Mouse (Mus musculus) CH12.LX (cell line): ENCODE measurements at regions not wholly inside any gene's neighbourhood (a gene's known extent, or its start where the extent isn't known, plus 50 kb on each side); places are given as distances from the start of the nearest gene placed in this dataset.

ENCODE experiments used
- DNase-seq: peaks from one replicate; pipeline ENCODE4 v3.0.0-alpha.2; 2013; ENCODE audit errors: extremely low read depth
- H3K27ac ChIP-seq: 2 replicates; pipeline ENCODE4 v1.5.1; 2012; ENCODE audit warnings: low read depth, mild to moderate bottlenecking, control low read depth, moderate library complexity; ENCODE audit not compliant: insufficient read depth
- H3K27me3 ChIP-seq: replicated peaks from 2 replicates; pipeline ENCODE3; 2012; ENCODE audit warnings: inconsistent platforms
- H3K36me3 ChIP-seq, 2 experiments: replicated peaks in 1 of 2; 2 replicates each; pipeline versions ENCODE3 to v1.6.1; 2012; ENCODE audit warnings: inconsistent platforms in 1 of 2, low read length in 1 of 2, mild to moderate bottlenecking in 1 of 2, mixed read lengths in 1 of 2, moderate library complexity in 1 of 2; ENCODE audit not compliant: control insufficient read depth in 1 of 2, insufficient read depth in 1 of 2
- H3K4me1 ChIP-seq, 2 experiments: 2 replicates each; pipeline ENCODE4 v1.6.1; 2012; ENCODE audit warnings: inconsistent platforms in 1 of 2, moderate library complexity in 1 of 2; ENCODE audit not compliant: insufficient read depth in 2 of 2, control insufficient read depth in 1 of 2
- H3K4me2 ChIP-seq: 2 replicates; pipeline ENCODE4 v1.6.1; 2012; ENCODE audit warnings: low read depth, mild to moderate bottlenecking, control low read depth; ENCODE audit not compliant: poor library complexity, insufficient read depth, severe bottlenecking
- H3K4me3 ChIP-seq, 3 experiments: fragments of 150-350 bp in 1 of 3; sonication (generic) in 1 of 3; replicated peaks in 1 of 3; 2 replicates each; pipeline versions ENCODE3 to v1.5.1; 2011 to 2012; ENCODE audit warnings: low read depth in 2 of 3, low read length in 2 of 3, mild to moderate bottlenecking in 2 of 3, moderate library complexity in 2 of 3, control low read depth in 1 of 3, improper control_type of control experiment in 1 of 3, inconsistent platforms in 1 of 3, mixed read lengths in 1 of 3; ENCODE audit not compliant: poor library complexity in 1 of 3
- H3K79me2 ChIP-seq: replicated peaks from 2 replicates; pipeline ENCODE4 v1.6.1; 2012; ENCODE audit warnings: mild to moderate bottlenecking, moderate library complexity; ENCODE audit not compliant: control insufficient read depth, poor library complexity, insufficient read depth, severe bottlenecking; ENCODE audit errors: extremely low read depth
- H3K9ac ChIP-seq: 2 replicates; pipeline ENCODE4 v1.6.1; 2012; ENCODE audit warnings: low read depth, mild to moderate bottlenecking, control low read depth, moderate library complexity; ENCODE audit not compliant: insufficient read depth
- H3K9me3 ChIP-seq: replicated peaks from 2 replicates; pipeline ENCODE3; 2012; ENCODE audit warnings: low read length, inconsistent platforms, mixed read lengths
- BHLHE40 ChIP-seq: IDR thresholded peaks from 2 replicates; pipeline ENCODE4 v1.6.1; 2011; ENCODE audit warnings: mild to moderate bottlenecking, low read depth, low read length, improper control_type of control experiment
- CHD1 ChIP-seq: IDR thresholded peaks from 2 replicates; pipeline ENCODE4 v1.6.1; 2012; ENCODE audit warnings: low read depth, low read length, improper control_type of control experiment, inconsistent platforms
- EP300 ChIP-seq: IDR thresholded peaks from 2 replicates; pipeline ENCODE4 v1.6.1; 2011; ENCODE audit warnings: low read length, improper control_type of control experiment
- ETS1 ChIP-seq: conservative IDR thresholded peaks from 2 replicates; pipeline ENCODE4 v1.6.1; 2012; ENCODE audit warnings: low read depth, mild to moderate bottlenecking, inconsistent platforms, low read length, improper control_type of control experiment, moderate library complexity
- IRF4 ChIP-seq: IDR thresholded peaks from 2 replicates; pipeline ENCODE4 v1.6.1; 2014; ENCODE audit warnings: low read depth, mild to moderate bottlenecking, inconsistent platforms, low read length, improper control_type of control experiment
- JUND ChIP-seq: conservative IDR thresholded peaks from 2 replicates; pipeline ENCODE4 v1.6.1; 2011; ENCODE audit warnings: low read depth, low read length, improper control_type of control experiment
- MAFK ChIP-seq: IDR thresholded peaks from 2 replicates; pipeline ENCODE4 v1.6.1; 2011; ENCODE audit warnings: low read length, improper control_type of control experiment; ENCODE audit not compliant: insufficient replicate concordance
- MAX ChIP-seq: IDR thresholded peaks from 2 replicates; pipeline ENCODE4 v1.6.1; 2011; ENCODE audit warnings: low read length, improper control_type of control experiment
- MAZ ChIP-seq: IDR thresholded peaks from 2 replicates; pipeline ENCODE4 v1.6.1; 2012; ENCODE audit warnings: low read depth, mild to moderate bottlenecking, inconsistent platforms, low read length, improper control_type of control experiment, moderate library complexity
- POLR2A ChIP-seq: IDR thresholded peaks from 2 replicates; pipeline ENCODE4 v1.6.1; 2011; ENCODE audit warnings: low read depth, mild to moderate bottlenecking, improper control_type of control experiment, low read length
- POLR2AphosphoS2 ChIP-seq: IDR thresholded peaks from 2 replicates; pipeline ENCODE4 v1.6.1; 2011; ENCODE audit warnings: low read depth, low read length, improper control_type of control experiment
- RAD21 ChIP-seq: IDR thresholded peaks from 2 replicates; pipeline ENCODE4 v1.6.1; 2011; ENCODE audit warnings: low read depth, mild to moderate bottlenecking, low read length, improper control_type of control experiment, moderate library complexity
- SMC3 ChIP-seq: IDR thresholded peaks from 2 replicates; pipeline ENCODE4 v1.6.1; 2011; ENCODE audit warnings: low read depth, low read length, improper control_type of control experiment
- TBP ChIP-seq: conservative IDR thresholded peaks from 2 replicates; pipeline ENCODE4 v1.6.1; 2011; ENCODE audit warnings: low read depth, low read length, improper control_type of control experiment
- TCF12 ChIP-seq: IDR thresholded peaks from 2 replicates; pipeline ENCODE4 v1.6.1; 2014; ENCODE audit warnings: low read depth, mild to moderate bottlenecking, inconsistent platforms, low read length, improper control_type of control experiment
- USF1 ChIP-seq: IDR thresholded peaks from 2 replicates; pipeline ENCODE4 v1.6.1; 2014; ENCODE audit warnings: low read depth, mild to moderate bottlenecking, inconsistent platforms, low read length, improper control_type of control experiment
- USF2 ChIP-seq: conservative IDR thresholded peaks from 2 replicates; pipeline ENCODE4 v1.6.1; 2011; ENCODE audit warnings: low read depth, low read length, improper control_type of control experiment
- ZC3H11A ChIP-seq: IDR thresholded peaks from 2 replicates; pipeline ENCODE4 v1.6.1; 2012; ENCODE audit warnings: low read depth, mild to moderate bottlenecking, inconsistent platforms, low read length, improper control_type of control experiment
- ZMIZ1 ChIP-seq: IDR thresholded peaks from 2 replicates; pipeline ENCODE4 v1.6.1; 2012; ENCODE audit warnings: low read depth, mild to moderate bottlenecking, inconsistent platforms, low read length, improper control_type of control experiment
- ZNF384 ChIP-seq: IDR thresholded peaks from 2 replicates; pipeline ENCODE4 v1.6.1; 2012; ENCODE audit warnings: low read depth, low read length, improper control_type of control experiment, inconsistent platforms
- dilution Hi-C: fragments of 300-500 bp; cut with MboI; formaldehyde crosslinking; loops from 2 replicates; pipeline ENCODE4 v1.14.3; 2020; ENCODE audit warnings: low sequenced_read_pairs; ENCODE audit not compliant: extremely low pct_unique_long_range_greater_than_20kb, extremely low pct_ligation_motif_present
- in situ Hi-C: fragments of 300-500 bp; cut with MboI; formaldehyde crosslinking; loops from 3 replicates; pipeline ENCODE4 v1.14.3; 2019; ENCODE audit warnings: low sequenced_read_pairs, low pct_ligation_motif_present, low pct_unique_long_range_greater_than_20kb, mixed read lengths

- no peak for TF ChIP-seq MAX
- Histone ChIP-seq H3K9ac (no peak overlapping the region), H3K4me2 (no peak overlapping the region), H3K27ac (no peak overlapping the region), H3K4me3 (no peak overlapping the region), H3K79me2 (no peaks in the 10 kb centered on the region), H3K27me3 (no peaks in the 10 kb centered on the region), H3K36me3 (no peaks in the 10 kb centered on the region), H3K4me1 (no peaks in the 10 kb centered on the region), H3K9me3 (no peaks in the 10 kb centered on the region)
- DNase-seq, result no peak
- in situ Hi-C loops, result no loop called here
- dilution Hi-C loops, result no loop called here
Observed at GRCm38 (mm10) chr8:86385236-86385635, 195.2 kb downstream of the Abcc12 start.

- Histone ChIP-seq H3K4me3 (no peak overlapping the region), H3K4me2 (no peak overlapping the region), H3K9ac (no peak overlapping the region)
- TF ChIP-seq TCF12, result no peak
- no peak for TF ChIP-seq MAFK
- TF ChIP-seq IRF4, result no peak
- TF ChIP-seq ZMIZ1, result no peak
- no peak for TF ChIP-seq TBP
- no peak for TF ChIP-seq POLR2A
- TF ChIP-seq JUND, result no peak
- TF ChIP-seq RAD21, result no peak
- no peak for TF ChIP-seq SMC3
- TF ChIP-seq ZC3H11A, result no peak
- TF ChIP-seq USF1, result no peak
- no peak for TF ChIP-seq ETS1
- no peak for TF ChIP-seq EP300
- TF ChIP-seq, all 38 proteins: peak for 0
- dilution Hi-C loops, result no loop called here
- no peak for DNase-seq
- Histone ChIP-seq H3K27me3 (no peaks in the 10 kb centered on the region), H3K79me2 (no peaks in the 10 kb centered on the region), H3K4me1 (no peaks in the 10 kb centered on the region), H3K9me3 (no peaks in the 10 kb centered on the region), H3K27ac (no peak overlapping the region), H3K36me3 (no peaks in the 10 kb centered on the region)
- in situ Hi-C loops, result no loop called here
Observed at GRCm38 (mm10) chr8:86381977-86382376, 198.5 kb downstream of the Abcc12 start.

GRCm38 (mm10) chr8:86368062-86368461, 212.4 kb downstream of the Abcc12 start:
- DNase-seq, result no peak
- dilution Hi-C loops, result no loop called here
- Histone ChIP-seq H3K36me3 (no peaks in the 10 kb centered on the region), H3K27ac (no peak overlapping the region), H3K4me1 (no peaks in the 10 kb centered on the region), H3K79me2 (no peaks in the 10 kb centered on the region), H3K9me3 (no peaks in the 10 kb centered on the region), H3K4me3 (no peak overlapping the region), H3K4me2 (no peak overlapping the region), H3K9ac (no peak overlapping the region), H3K27me3 (no peaks in the 10 kb centered on the region)
- no peak for TF ChIP-seq BHLHE40
- TF ChIP-seq USF2, result no peak
- no peak for TF ChIP-seq CHD1
- no peak for TF ChIP-seq EP300
- no peak for TF ChIP-seq ZMIZ1
- no peak for TF ChIP-seq ETS1
- TF ChIP-seq ZNF384, result no peak
- no peak for TF ChIP-seq SMC3
- TF ChIP-seq MAX, result no peak
- no peak for TF ChIP-seq USF1
- TF ChIP-seq RAD21, result no peak
- no peak for TF ChIP-seq MAZ
- no peak for TF ChIP-seq TBP
- TF ChIP-seq IRF4, result no peak
- TF ChIP-seq POLR2AphosphoS2, result no peak
- in situ Hi-C loops, result no loop called here
